Mouse (Mus musculus): ENCODE measurements around the gene Ubtd2.

GRCm38 (mm10) chr11:32562706-32563105 lies 107.5 kb downstream of the Ubtd2 start:
- TF ChIP-seq EP300 (IDR thresholded peaks at IDR 0.05) = no peak
- no peak for TF ChIP-seq CTCF (IDR thresholded peaks at IDR 0.05)

All from lung, postnatal 0 days (tissue).